Mouse (Mus musculus) liver, embryonic 14.5 days (tissue): ENCODE results near the gene Nme7. TPM values are rescaled to one million over a fixed set of nuclear protein-coding genes. Genes with fewer than 3 reads are reported as not detected.

Experiments
- ATAC-seq: fragments of 200-750 bp; cut with Nextera tagmentation; 2 replicates; pipeline ENCODE4 v1.8.0; 2017; ENCODE audit warnings: moderate number of reproducible peaks, mild to moderate bottlenecking, moderate library complexity; ENCODE audit not compliant: insufficient read depth
- DNase-seq, 3 experiments: peaks; one replicate each; pipeline ENCODE4 v3.0.0-alpha.2; 2012 to 2013; ENCODE audit warnings: low read depth in 3 of 3, low spot score in 3 of 3
- H3K27ac ChIP-seq: fragments of 300-500 bp; sonication (generic); 2 replicates; pipeline ENCODE4 v1.5.1; 2014; ENCODE audit warnings: moderate library complexity, mild to moderate bottlenecking, control low read depth, inconsistent platforms
- H3K27me3 ChIP-seq: fragments of 300-500 bp; sonication (generic); 2 replicates; pipeline ENCODE4 v1.6.1; 2014; ENCODE audit warnings: mild to moderate bottlenecking, low read length, moderate library complexity; ENCODE audit not compliant: control insufficient read depth, insufficient read depth
- H3K36me3 ChIP-seq: fragments of 300-500 bp; sonication (generic); replicated peaks from 2 replicates; pipeline ENCODE4 v1.6.1; 2014; ENCODE audit warnings: low read depth; ENCODE audit not compliant: control insufficient read depth, insufficient read depth
- H3K4me1 ChIP-seq, 2 experiments: fragments of 200-500 bp in 1 of 2; fragments of 300-500 bp in 1 of 2; sonication (generic) in 1 of 2; replicated peaks; 2 replicates each; pipeline ENCODE4 v1.6.1; 2012 to 2014; ENCODE audit warnings: antibody characterized with exemption in 1 of 2, inconsistent platforms in 1 of 2, low read length in 1 of 2; ENCODE audit not compliant: control insufficient read depth in 2 of 2, insufficient read depth in 2 of 2
- H3K4me2 ChIP-seq: fragments of 300-500 bp; sonication (generic); 2 replicates; pipeline ENCODE4 v1.6.1; 2014; ENCODE audit warnings: low read depth, mild to moderate bottlenecking, control low read depth, moderate library complexity
- H3K4me3 ChIP-seq, 2 experiments: fragments of 200-500 bp in 1 of 2; fragments of 300-500 bp in 1 of 2; sonication (generic) in 1 of 2; 2 replicates each; pipeline ENCODE4 v1.5.1; 2012 to 2014; ENCODE audit warnings: low read depth in 2 of 2, low read length in 2 of 2, mild to moderate bottlenecking in 2 of 2, control low read depth in 1 of 2, inconsistent platforms in 1 of 2, moderate library complexity in 1 of 2; ENCODE audit not compliant: insufficient read depth in 1 of 2
- H3K9ac ChIP-seq: fragments of 300-500 bp; sonication (generic); replicated peaks from 2 replicates; pipeline ENCODE4 v1.6.1; 2014; ENCODE audit warnings: mild to moderate bottlenecking, control low read depth, moderate library complexity
- H3K9me3 ChIP-seq: fragments of 300-500 bp; sonication (generic); 2 replicates; pipeline ENCODE4 v1.6.1; 2016; ENCODE audit warnings: low read length, mixed read lengths; ENCODE audit not compliant: control insufficient read depth
- CTCF ChIP-seq: IDR thresholded peaks from 2 replicates; pipeline ENCODE4 v1.5.1; 2016; ENCODE audit warnings: antibody characterized with exemption, low read depth, control low read depth
- EP300 ChIP-seq: IDR thresholded peaks from 2 replicates; pipeline ENCODE4 v1.6.1; 2016; ENCODE audit warnings: antibody characterized with exemption, low read depth
- WGBS: fragments of 180-500 bp; shearing (Covaris S2); extraction: QIAGEN DNeasy Blood & Tissue Kit; methylation state at CpG from one replicate; pipeline ENCODE4 v1.1.7; 2014; ENCODE audit not compliant: insufficient replicate concordance; 5-methylcytosine and 5-hydroxymethylcytosine counted together
- polyA plus RNA-seq, 2 experiments: library from polyadenylated mRNA; depleted of rRNA in 1 of 2; stranded (reverse) in 1 of 2; unstranded in 1 of 2; fragments of >200 nt; fragmentation: Nextera tagmentation in 1 of 2; extraction: Ambion mirVana in 1 of 2; gene quantifications; 2 replicates each; pipeline versions ENCODE4 v1.2.1 to v1.2.3; 2012 to 2014

The Nme7 gene
- polyA plus RNA-seq, 2 experiments, result 6.4 to 13.0 TPM

GRCm38 (mm10) chr1:164332559-164332958, 28.6 kb downstream of the Nme7 start:
- 76% methylated on average over 11 of the region's 11 CpGs for WGBS
- ATAC-seq (no peak), DNase-seq (no peak)
- H3K27me3 ChIP-seq, result no peaks in the 10 kb centered on the region
- no peak overlapping the region for H3K4me3 ChIP-seq
- H3K27ac ChIP-seq, result no peak overlapping the region
- no peak overlapping the region for H3K9ac ChIP-seq
- H3K36me3 ChIP-seq, result no peaks in the 10 kb centered on the region
- no peaks in the 10 kb centered on the region for H3K9me3 ChIP-seq
- no peak overlapping the region for H3K4me2 ChIP-seq
- H3K4me1 ChIP-seq, result no peaks in the 10 kb centered on the region
- TF ChIP-seq CTCF, result no peak
- TF ChIP-seq EP300, result no peak

DNA sequence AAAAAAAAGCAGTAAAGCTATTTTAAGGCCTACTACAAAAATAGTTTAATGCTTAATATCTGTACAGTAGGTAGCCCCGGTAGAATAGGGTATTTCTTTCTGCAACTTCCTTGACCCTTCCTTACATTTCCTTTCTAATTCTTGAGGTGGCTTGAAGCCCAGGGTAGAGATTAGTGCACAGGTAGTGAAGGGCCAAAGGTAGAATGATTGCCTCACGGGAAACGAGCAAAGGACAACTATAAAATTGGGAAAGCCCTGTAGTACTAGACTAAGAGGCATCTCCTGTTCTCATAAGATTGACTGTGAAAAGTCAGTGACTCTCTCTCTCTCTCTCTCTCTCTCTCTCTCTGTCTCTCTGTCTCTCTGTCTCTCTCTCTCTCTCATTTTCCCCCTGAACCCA, 31.5 kb downstream of the Nme7 start:
- H3K27me3 ChIP-seq, result no peaks in the 10 kb centered on the region
- no peak overlapping the region for H3K9ac ChIP-seq
- no peak overlapping the region for H3K4me2 ChIP-seq
- 64% methylated on average over 3 of the region's 3 CpGs for WGBS
- TF ChIP-seq CTCF (no peak), EP300 (no peak)
- H3K4me1 ChIP-seq, result no peaks in the 10 kb centered on the region
- H3K36me3 ChIP-seq, result no peaks in the 10 kb centered on the region
- no peak for DNase-seq
- no peak overlapping the region for H3K4me3 ChIP-seq
- H3K27ac ChIP-seq, result no peak overlapping the region
- ATAC-seq, result no peak
- no peaks in the 10 kb centered on the region for H3K9me3 ChIP-seq

GRCm38 (mm10) chr1:164335846-164336245, 31.9 kb downstream of the Nme7 start:
- Histone ChIP-seq H3K9me3 (no peaks in the 10 kb centered on the region), H3K27me3 (no peaks in the 10 kb centered on the region), H3K9ac (no peak overlapping the region), H3K4me2 (no peak overlapping the region), H3K4me3 (no peak overlapping the region), H3K27ac (no peak overlapping the region), H3K4me1 (no peaks in the 10 kb centered on the region), H3K36me3 (no peaks in the 10 kb centered on the region)
- ATAC-seq (no peak), DNase-seq (no peak)
- TF ChIP-seq CTCF (no peak), EP300 (no peak)
- 78% methylated on average over 4 of the region's 4 CpGs for WGBS

DNA sequence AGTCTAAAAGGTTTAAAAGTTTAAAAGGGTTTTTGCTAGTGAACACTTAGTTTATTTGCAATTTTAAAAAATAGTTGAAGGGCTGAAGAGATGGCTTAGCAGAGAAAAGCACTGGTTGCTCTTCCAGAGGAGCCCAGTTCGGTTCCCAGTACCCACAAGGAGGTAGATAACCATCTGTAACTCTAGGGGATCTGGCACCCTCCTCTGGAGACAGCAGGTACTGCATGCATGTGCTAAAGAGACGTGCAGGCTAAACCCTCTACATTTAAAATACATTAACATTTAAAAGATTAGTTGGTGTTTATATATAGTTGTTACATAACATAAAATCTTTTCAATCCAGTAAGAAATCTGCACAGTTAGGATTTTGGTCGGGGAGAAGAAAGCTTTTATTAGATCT, 38.2 kb downstream of the Nme7 start:
- H3K9me3 ChIP-seq, result no peaks in the 10 kb centered on the region
- TF ChIP-seq EP300, result no peak
- TF ChIP-seq CTCF, result peak; percentile 64
- no peaks in the 10 kb centered on the region for H3K36me3 ChIP-seq
- no peak overlapping the region for H3K27ac ChIP-seq
- H3K4me2 ChIP-seq, result no peak overlapping the region
- no peak overlapping the region for H3K4me3 ChIP-seq
- no peak for ATAC-seq
- no peaks in the 10 kb centered on the region for H3K27me3 ChIP-seq
- WGBS, result 60% methylated on average over 3 of the region's 3 CpGs
- no peaks in the 10 kb centered on the region for H3K4me1 ChIP-seq
- DNase-seq, result no peak
- no peak overlapping the region for H3K9ac ChIP-seq

- no peak for ATAC-seq
- no peaks in the 10 kb centered on the region for H3K36me3 ChIP-seq
- H3K4me3 ChIP-seq, result no peak overlapping the region
- no peak overlapping the region for H3K27ac ChIP-seq
- TF ChIP-seq CTCF, result no peak
- TF ChIP-seq EP300, result no peak
- H3K4me1 ChIP-seq, result no peaks in the 10 kb centered on the region
- H3K4me2 ChIP-seq, result no peak overlapping the region
- no peaks in the 10 kb centered on the region for H3K27me3 ChIP-seq
- H3K9me3 ChIP-seq, result no peaks in the 10 kb centered on the region
- 78% methylated on average over 3 of the region's 3 CpGs for WGBS
- H3K9ac ChIP-seq, result no peak overlapping the region
- no peak for DNase-seq
Measured at GRCm38 (mm10) chr1:164353443-164353842, 49.5 kb downstream of the Nme7 start.
